Mouse (Mus musculus) liver, postnatal 0 days (tissue): Measurements from ENCODE around the gene Nmt1.

Experiments
- CTCF ChIP-seq: sonication (generic); IDR thresholded peaks from 2 replicates; pipeline ENCODE4 v1.5.1; 2016; ENCODE audit warnings: antibody characterized with exemption, low read depth
- EP300 ChIP-seq: IDR thresholded peaks from 2 replicates; pipeline ENCODE4 v1.6.1; 2016; ENCODE audit warnings: antibody characterized with exemption, low read depth, mild to moderate bottlenecking

GRCm38 (mm10) chr11:103043982-103044381, 16.0 kb downstream of the Nmt1 start:
- TF ChIP-seq CTCF (no peak), EP300 (no peak)
